Mouse (Mus musculus): ENCODE data around the gene Ep400.

Ep400 gene

GRCm38 (mm10) chr5:110770448-110771158 lies at the start of gene Ep400:
TSS of gene Ep400 (minus strand) at chr5:110770717.
- peak; percentile 100 for DNase-seq

GRCm38 (mm10) chr5:110809667-110810325 lies 39.3 kb upstream of the Ep400 start, which contains the start of gene Ulk1:
TSS of gene Ulk1 (minus strand) at chr5:110810097.
- peak; percentile 100 for DNase-seq

GRCm38 (mm10) chr5:110808821-110809666 lies 38.5 kb upstream of the Ep400 start:
- peak; percentile 22 for DNase-seq

- DNase-seq, result peak; percentile 92
Measured at GRCm38 (mm10) chr5:110808061-110808631, 37.6 kb upstream of the Ep400 start.

GRCm38 (mm10) chr5:110807453-110807852 lies 36.9 kb upstream of the Ep400 start:
- no peak for DNase-seq

GRCm38 (mm10) chr5:110806676-110807075 lies 36.2 kb upstream of the Ep400 start:
- DNase-seq, result no peak

- DNase-seq, result no peak
Measured at GRCm38 (mm10) chr5:110806154-110806553, 35.6 kb upstream of the Ep400 start.

- no peak for DNase-seq
Measured at GRCm38 (mm10) chr5:110804012-110804743, 33.7 kb upstream of the Ep400 start.

- DNase-seq, result no peak
Measured at GRCm38 (mm10) chr5:110802809-110803208, 32.3 kb upstream of the Ep400 start.

- no peak for DNase-seq
Measured at GRCm38 (mm10) chr5:110802186-110802585, 31.7 kb upstream of the Ep400 start.

GRCm38 (mm10) chr5:110801036-110801624 lies 30.6 kb upstream of the Ep400 start:
- no peak for DNase-seq

- DNase-seq, result peak; percentile 55
Measured at GRCm38 (mm10) chr5:110797696-110798095, 27.2 kb upstream of the Ep400 start.

- DNase-seq, result no peak
Measured at GRCm38 (mm10) chr5:110794363-110794762, 23.8 kb upstream of the Ep400 start.

GRCm38 (mm10) chr5:110788684-110789083 lies 18.2 kb upstream of the Ep400 start:
- DNase-seq, result peak; percentile 57

- DNase-seq, result no peak
Measured at GRCm38 (mm10) chr5:110786081-110786835, 15.7 kb upstream of the Ep400 start.

- no peak for DNase-seq
Measured at GRCm38 (mm10) chr5:110783150-110783549, 12.6 kb upstream of the Ep400 start.

- DNase-seq, result no peak
Measured at GRCm38 (mm10) chr5:110781529-110782238, 11.2 kb upstream of the Ep400 start.

- DNase-seq, result no peak
Measured at GRCm38 (mm10) chr5:110780761-110781528, 10.4 kb upstream of the Ep400 start.

- peak; percentile 96 for DNase-seq
Measured at GRCm38 (mm10) chr5:110779998-110780760, 9.7 kb upstream of the Ep400 start, which contains the start of gene Pus1. TSS of gene Pus1 (minus strand) at chr5:110780659.
